Mouse (Mus musculus) liver, adult 2 months (tissue): ENCODE measurements around the gene Prpf8. TPM values are rescaled to one million over a fixed set of nuclear protein-coding genes. Genes with fewer than 3 reads are reported as not detected.

Experiments used
- DNase-seq: peaks from one replicate; pipeline ENCODE4 v3.0.0-alpha.2; 2011; ENCODE audit warnings: low read depth, low spot score; ENCODE audit errors: extremely low read depth
- H3K27ac ChIP-seq: fragments of 200-500 bp; replicated peaks from 2 replicates; pipeline ENCODE4 v1.5.1; 2012; ENCODE audit warnings: low read depth, mild to moderate bottlenecking, control low read depth, inconsistent platforms, low read length; ENCODE audit not compliant: insufficient read depth
- H3K27me3 ChIP-seq: fragments of 200-500 bp; 2 replicates; pipeline ENCODE4 v1.6.1; 2012; ENCODE audit warnings: mild to moderate bottlenecking, moderate library complexity, low read length, inconsistent platforms; ENCODE audit not compliant: control insufficient read depth, insufficient read depth
- H3K36me3 ChIP-seq: fragments of 200-500 bp; 2 replicates; pipeline ENCODE4 v1.6.1; 2012; ENCODE audit warnings: low read length, inconsistent platforms; ENCODE audit not compliant: control insufficient read depth, insufficient read depth
- H3K4me1 ChIP-seq: fragments of 200-500 bp; 2 replicates; pipeline ENCODE4 v1.6.1; 2011; ENCODE audit warnings: low read length; ENCODE audit not compliant: control insufficient read depth, insufficient read depth
- H3K4me3 ChIP-seq: fragments of 200-500 bp; 2 replicates; pipeline ENCODE4 v1.5.1; 2011; ENCODE audit warnings: low read depth, mild to moderate bottlenecking, control low read depth, low read length, moderate library complexity; ENCODE audit not compliant: insufficient read depth
- H3K79me2 ChIP-seq: fragments of 200-500 bp; 2 replicates; pipeline ENCODE4 v1.6.1; 2012; ENCODE audit warnings: inconsistent platforms, mild to moderate bottlenecking, low read length, moderate library complexity; ENCODE audit not compliant: control insufficient read depth, insufficient read depth
- H3K9ac ChIP-seq: fragments of 200-500 bp; 2 replicates; pipeline ENCODE4 v1.6.1; 2012; ENCODE audit warnings: low read depth, mild to moderate bottlenecking, control low read depth, inconsistent platforms, low read length
- CTCF ChIP-seq: fragments of 200-500 bp; IDR thresholded peaks from 2 replicates; pipeline ENCODE4 v1.5.1; 2011; ENCODE audit warnings: low read depth, low read length, control low read depth
- POLR2A ChIP-seq: fragments of 200-500 bp; IDR thresholded peaks from 2 replicates; pipeline ENCODE4 v1.6.1; 2011; ENCODE audit warnings: low read length, control low read depth; ENCODE audit not compliant: insufficient read depth; ENCODE audit errors: extremely low read depth
- WGBS: fragments of 180-500 bp; shearing (Covaris S2); methylation state at CpG from one replicate; pipeline ENCODE4 v1.1.7; 2018; 5-methylcytosine and 5-hydroxymethylcytosine counted together
- polyA plus RNA-seq: library from polyadenylated mRNA; depleted of rRNA; stranded (reverse); fragments of >200 nt; gene quantifications from 2 replicates; pipeline ENCODE4 v1.2.3, GENCODE M21; 2012
- total RNA-seq: library from RNA; depleted of rRNA; stranded (reverse); fragments of >200 nt; gene quantifications from 2 replicates; pipeline ENCODE4 v1.2.3, GENCODE M21; 2014

The Prpf8 gene
- total and polyA plus RNA-seq, 2 experiments = 63.3 to 72.8 TPM

DNA sequence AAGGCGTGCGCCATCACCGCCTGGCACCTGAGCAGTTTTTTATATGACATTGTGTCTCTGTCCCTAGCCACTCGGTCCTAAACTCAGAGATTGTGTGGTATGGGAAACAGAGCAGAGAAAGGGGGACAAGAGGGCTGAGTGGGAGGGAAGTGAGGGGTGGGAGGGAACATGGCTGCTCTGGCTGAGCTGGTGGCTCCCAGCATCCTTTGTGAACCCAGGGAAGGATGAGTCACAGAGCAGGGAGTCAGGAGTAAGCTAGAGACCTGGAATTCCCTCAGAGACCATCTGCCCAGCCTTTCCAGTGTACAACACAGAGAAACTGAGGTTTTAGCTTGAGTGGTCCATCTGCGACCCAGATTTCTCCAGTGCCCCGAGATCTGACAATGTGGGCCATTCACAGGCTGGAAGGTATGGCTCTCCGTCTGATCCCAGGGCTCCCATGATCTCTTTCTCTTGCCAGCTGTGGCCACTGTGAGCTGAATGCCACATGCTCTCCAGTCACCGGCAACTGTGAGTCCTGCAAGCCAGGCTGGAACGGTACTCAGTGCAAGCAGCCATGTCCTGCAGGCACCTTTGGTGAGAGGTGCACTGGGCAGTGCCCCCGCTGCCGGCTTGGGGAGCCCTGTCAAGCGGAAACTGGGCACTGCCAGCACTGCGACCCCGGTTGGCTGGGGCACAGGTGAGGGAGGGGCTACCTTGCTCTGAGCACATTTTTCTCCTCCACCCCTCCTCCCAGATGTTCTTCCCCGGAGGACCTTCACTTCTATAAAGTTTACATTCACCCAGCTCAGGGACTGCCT is 33.4 kb downstream of the Prpf8 start:
- DNase-seq = no peak
- Histone ChIP-seq H3K9ac (no peak overlapping the region), H3K27me3 (no peaks in the 10 kb centered on the region), H3K36me3 (peaks cover 28% of the 10 kb centered on the region), H3K79me2 (0 out of 2 replicates have a peak, but pooled peaks cover 4% of the 10 kb centered on the region), H3K4me1 (no peaks in the 10 kb centered on the region), H3K4me3 (no peak overlapping the region), H3K27ac (no peak overlapping the region)
- TF ChIP-seq POLR2A (no peak), CTCF (no peak)
- 86% methylated on average over 15 of the region's 15 CpGs for WGBS

DNA sequence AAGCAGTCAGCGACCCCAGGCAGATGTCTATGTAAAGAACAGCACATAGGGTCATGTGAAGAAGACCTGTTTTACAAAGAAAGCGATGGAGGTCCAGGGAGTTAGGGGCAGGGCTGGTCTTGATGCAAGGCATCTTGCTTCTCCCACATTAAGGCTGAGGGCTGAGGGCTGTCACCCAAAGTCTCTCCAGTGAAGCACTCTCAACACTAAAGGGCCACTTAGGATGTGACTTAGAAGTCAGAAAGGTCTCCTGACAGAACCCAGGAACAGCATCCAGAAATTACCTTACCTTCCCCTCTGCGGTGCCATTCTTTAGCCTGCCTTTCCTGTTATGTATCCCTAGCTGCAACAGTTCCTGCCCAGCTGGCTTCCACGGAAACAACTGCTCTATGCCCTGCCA is 35.0 kb downstream of the Prpf8 start:
- DNase-seq = no peak
- Histone ChIP-seq H3K36me3 (peaks cover 29% of the 10 kb centered on the region), H3K79me2 (no peaks in the 10 kb centered on the region), H3K4me3 (no peak overlapping the region), H3K4me1 (no peaks in the 10 kb centered on the region), H3K27me3 (no peaks in the 10 kb centered on the region), H3K9ac (no peak overlapping the region), H3K27ac (no peak overlapping the region)
- 95% methylated on average over 4 of the region's 4 CpGs for WGBS
- TF ChIP-seq POLR2A (no peak), CTCF (no peak)

DNA sequence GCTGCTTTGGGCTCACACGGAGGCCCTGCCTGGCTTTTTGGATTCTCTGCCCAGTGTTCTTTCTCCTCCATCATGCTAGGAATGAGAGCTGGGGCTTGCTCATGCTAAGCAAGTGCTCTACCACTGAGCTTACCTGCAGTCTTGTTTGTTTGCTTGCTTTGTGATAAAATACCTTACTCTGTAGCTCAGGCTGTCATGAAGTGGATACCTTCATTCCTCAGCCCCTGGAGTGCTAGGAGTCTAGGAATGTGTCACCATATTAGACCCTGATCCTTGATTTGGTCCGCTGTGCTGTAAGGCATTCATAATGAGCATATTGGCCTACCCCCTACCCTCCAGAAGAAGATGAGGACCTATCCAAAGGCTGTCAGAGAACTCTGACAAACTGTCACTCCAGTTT is 36.2 kb downstream of the Prpf8 start:
- Histone ChIP-seq H3K27ac (no peak overlapping the region), H3K27me3 (no peaks in the 10 kb centered on the region), H3K4me3 (no peak overlapping the region), H3K4me1 (no peaks in the 10 kb centered on the region), H3K9ac (no peak overlapping the region), H3K36me3 (peaks cover 29% of the 10 kb centered on the region), H3K79me2 (no peaks in the 10 kb centered on the region)
- no peak for TF ChIP-seq CTCF
- no peak for TF ChIP-seq POLR2A
- DNase-seq = no peak
- 92% methylated on average over 2 of the region's 2 CpGs for WGBS

DNA sequence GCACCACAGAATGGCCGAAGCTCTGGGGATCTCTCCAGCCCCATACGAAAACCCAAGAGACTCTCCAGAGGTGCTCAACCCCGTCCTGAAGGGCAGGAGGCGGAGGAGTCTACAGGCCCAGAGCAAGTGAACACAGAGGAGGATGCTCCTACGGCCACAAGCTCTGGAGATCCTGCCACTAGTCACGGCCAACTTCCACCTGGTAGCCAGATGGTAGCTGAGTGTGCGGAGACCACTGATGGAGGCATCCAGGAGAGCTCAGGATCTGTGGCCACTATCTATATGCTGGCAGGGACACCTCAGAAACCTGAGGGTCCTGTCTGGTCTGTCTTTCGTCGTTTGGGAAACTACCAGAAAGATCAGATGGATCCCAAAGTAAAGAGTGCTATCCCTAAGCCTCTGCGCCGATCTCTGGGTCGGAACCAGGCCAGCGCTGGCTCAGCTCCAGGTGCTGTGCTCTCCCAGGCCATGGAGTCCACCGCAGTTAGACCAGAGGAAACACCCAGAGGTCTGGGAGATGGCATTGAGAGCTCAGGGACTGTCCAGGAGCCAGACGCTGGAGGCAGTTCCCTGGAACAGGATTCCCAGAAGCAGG is 39.0 kb downstream of the Prpf8 start:
- no peak for DNase-seq

DNA sequence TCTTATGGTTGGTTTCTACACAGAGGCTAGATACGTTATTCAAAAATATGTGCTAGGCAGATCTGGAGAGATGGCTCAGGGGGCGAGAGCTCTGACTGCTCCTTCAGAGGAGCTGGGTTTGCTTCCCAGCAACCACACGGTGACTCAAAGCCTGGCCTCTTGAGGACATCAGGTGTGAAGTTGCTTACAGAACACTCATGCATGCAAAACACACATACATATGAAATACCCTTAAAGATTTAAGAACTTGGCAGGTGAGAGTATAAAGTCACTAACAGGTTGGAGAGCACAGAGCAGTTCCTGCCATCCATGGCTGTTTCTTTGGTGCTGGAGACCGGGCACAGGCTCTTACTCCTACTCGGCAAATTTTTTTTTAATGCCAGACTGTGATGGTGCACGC is 40.3 kb downstream of the Prpf8 start:
- Histone ChIP-seq H3K27ac (no peak overlapping the region), H3K4me1 (peaks cover 5% of the 10 kb centered on the region), H3K36me3 (peaks cover 28% of the 10 kb centered on the region), H3K9ac (no peak overlapping the region), H3K79me2 (no peaks in the 10 kb centered on the region), H3K4me3 (no peak overlapping the region), H3K27me3 (no peaks in the 10 kb centered on the region)
- WGBS = 95% methylated on average over 6 of the region's 6 CpGs
- TF ChIP-seq POLR2A (no peak), CTCF (no peak)
- no peak for DNase-seq

More for the DNA sequence above, 39.0 kb downstream of the Prpf8 start:
- Histone ChIP-seq H3K27me3 (no peaks in the 10 kb centered on the region), H3K9ac (no peak overlapping the region), H3K27ac (no peak overlapping the region), H3K4me3 (no peak overlapping the region), H3K36me3 (peaks cover 28% of the 10 kb centered on the region), H3K4me1 (peaks cover 2% of the 10 kb centered on the region), H3K79me2 (no peaks in the 10 kb centered on the region)
- 87% methylated on average over 15 of the region's 15 CpGs for WGBS
- TF ChIP-seq POLR2A (no peak), CTCF (no peak)

DNA sequence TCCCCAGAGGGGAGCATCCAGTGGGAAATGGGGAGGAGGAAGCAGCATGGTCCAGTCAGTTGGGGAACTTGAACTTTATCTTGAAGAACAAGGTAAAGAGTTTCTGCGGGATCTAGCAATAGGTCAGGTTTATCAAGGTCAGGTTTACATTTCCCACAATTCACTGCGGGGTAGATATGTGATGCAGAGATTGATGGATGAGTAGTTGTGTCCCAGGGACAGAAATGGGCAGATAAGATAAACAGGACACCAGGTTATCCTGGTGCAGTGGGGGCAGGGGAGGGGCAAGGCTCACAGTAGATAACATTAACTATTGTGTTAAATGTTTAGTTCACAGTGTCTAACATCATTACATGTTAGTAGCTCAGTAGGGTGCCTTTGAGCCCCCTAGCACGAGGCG is 43.2 kb downstream of the Prpf8 start:
- no peak for DNase-seq
- Histone ChIP-seq H3K79me2 (no peaks in the 10 kb centered on the region), H3K4me3 (no peak overlapping the region), H3K9ac (no peak overlapping the region), H3K36me3 (peaks cover 15% of the 10 kb centered on the region; the same call in 1 of the 2 replicates), H3K27ac (no peak overlapping the region), H3K4me1 (peaks cover 5% of the 10 kb centered on the region), H3K27me3 (no peaks in the 10 kb centered on the region)
- WGBS = 53% methylated on average over 4 of the region's 4 CpGs
- TF ChIP-seq CTCF = no peak
- TF ChIP-seq POLR2A = no peak
